Mouse (Mus musculus) heart, adult 11 months (tissue): ENCODE data around the gene Insig2.

Experiments used
- DNase-seq: peaks from one replicate; pipeline ENCODE4 v3.0.0; 2022

Insig2 gene

DNA sequence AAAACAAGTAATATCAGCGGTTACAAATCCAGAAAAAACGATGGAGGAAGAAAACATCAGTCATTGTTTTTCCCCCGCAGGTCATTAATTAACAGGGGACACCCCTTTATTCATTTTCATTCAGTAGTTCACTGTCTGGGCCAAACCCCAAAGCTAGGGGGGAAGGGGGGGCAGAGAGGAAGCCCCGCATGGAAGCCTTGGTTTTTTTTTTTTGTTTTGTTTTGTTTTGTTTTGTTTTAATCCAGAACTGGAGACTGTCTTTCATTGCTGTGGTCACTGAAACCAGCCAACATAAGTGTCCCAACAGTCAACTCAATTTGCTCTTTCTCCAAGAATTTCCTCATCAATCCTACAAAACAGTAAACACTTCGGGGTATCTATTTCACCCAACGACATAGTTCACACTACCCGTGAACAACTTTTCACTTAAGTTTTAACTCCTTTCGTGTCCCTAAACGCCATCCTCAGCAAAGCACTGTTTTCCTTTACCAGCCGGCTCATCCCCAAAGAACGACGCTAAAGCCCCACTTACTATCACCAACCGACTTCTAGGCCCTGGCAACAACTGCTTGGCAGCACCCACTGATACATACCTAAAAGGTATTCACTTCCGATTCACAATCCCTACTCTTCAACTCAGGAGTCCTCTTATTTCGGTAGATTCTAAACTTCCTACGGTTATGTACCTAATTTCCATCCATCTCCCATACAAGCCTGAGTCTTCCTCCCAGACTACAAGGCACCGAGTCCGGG, 5.6 kb downstream of the Insig2 start:
- peak; percentile 31 for DNase-seq

DNA sequence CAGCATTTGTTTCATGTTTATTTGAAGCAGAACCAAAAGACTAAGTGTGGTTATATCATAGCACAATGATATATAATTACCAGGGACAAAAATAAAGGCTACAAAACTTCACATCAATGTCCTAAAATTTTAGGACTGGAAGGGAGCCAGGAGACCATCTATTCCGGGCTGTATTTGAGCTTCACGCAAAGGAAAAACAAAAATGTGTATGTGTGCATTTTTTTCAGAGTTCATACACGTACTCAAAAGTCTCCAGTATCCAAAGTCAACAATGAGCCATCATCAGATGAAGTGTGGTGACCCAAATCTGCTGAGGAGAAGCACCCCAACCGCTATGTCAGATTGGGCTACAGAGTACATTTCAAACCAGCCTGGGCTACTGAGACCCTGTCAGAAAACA, 8.9 kb downstream of the Insig2 start:
- no peak for DNase-seq

DNA sequence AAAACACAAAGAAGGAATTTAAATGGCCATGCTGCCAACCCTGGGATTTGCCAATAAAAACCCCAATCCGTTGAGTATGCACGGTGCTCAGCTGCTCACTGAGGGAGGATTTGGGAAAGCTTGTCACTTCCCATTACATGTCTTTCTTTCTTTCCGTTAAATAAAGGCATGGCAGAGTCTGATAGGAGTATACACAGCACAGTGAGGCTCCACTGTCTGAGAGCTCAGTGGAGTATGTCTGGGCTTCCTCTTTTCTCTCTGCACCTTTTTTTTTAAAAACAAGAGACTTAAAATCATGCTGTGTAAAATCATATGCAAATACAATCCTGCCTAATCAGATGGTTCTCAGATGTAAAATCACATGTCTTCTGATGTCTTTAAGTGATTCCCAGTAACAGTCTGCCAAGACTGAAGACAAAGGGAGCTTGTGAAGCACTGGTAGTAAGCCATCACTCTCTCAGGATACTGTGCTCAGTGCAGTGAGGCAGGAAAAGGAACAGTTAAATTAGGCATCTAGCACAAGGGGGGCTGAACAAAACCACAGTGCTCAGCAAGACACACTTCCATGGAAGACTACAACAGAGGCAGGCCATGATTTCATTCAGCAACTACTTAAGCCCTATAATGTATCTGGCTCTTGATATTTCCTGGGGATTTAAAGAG, 17.5 kb downstream of the Insig2 start:
- peak; percentile 11 for DNase-seq

DNA sequence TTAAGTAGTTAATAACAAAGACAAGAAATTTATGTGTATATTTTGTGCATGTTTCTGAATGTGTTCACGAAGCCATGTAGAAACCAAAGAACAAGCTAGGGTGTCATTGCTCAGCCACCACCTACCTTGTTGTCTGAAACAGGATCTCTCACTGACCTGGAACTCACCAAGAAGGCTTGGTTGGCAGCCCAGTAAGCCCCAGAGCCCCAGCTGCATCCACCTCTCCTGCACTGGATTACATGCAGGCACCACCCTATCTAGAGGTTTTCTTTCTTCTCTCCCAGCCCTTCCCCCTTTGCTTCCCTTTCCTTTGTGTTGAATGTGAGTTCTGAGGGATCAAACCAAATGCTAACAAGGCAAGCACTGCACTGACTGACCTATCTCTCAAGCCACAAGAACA, 19.2 kb downstream of the Insig2 start:
- DNase-seq = peak; percentile 85

DNA sequence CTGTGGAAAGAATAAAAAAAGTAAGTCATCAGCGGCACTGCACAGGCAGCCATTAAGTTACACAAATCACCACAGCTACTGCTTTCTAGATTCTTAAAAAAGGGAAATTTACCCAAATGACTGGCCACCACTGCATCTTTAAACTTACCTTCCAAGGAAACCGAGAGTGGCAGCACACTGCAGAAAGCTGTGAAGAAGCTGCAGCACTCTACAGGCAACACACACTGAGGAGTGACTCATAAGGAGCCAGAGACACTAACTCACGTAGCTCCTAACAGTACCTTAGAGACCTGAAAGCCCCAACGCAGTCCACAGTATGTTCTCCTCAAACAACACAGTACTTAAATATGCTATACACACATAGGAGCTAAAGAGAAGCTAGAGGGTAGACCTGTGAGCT, 20.1 kb downstream of the Insig2 start:
- DNase-seq = no peak

DNA sequence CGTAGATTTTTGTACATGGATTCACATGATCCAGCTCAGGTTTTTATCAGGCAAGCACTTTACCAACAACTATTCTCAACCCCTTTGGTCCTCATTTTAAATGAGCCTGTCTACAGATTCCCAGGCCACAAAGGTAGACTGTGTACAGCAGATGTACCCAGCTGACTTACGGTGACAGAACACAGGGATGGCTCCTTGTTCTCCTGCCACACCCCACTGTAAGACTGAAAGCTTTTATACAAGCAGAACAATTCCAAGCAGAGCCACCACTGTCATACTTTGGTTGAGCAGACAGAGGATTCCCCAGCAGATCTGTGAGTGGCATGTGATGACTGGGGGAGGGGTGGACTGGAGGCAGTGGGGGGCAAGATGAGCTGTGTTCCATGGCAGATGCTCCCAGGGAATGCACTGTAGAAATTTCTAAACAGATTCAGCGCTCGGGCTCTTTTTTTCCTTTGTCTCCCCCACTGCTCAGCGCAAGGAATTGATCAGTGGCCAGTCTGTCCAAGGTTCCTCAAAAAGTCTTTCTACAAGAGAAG, 35.6 kb downstream of the Insig2 start:
- DNase-seq = peak; percentile 16

DNA sequence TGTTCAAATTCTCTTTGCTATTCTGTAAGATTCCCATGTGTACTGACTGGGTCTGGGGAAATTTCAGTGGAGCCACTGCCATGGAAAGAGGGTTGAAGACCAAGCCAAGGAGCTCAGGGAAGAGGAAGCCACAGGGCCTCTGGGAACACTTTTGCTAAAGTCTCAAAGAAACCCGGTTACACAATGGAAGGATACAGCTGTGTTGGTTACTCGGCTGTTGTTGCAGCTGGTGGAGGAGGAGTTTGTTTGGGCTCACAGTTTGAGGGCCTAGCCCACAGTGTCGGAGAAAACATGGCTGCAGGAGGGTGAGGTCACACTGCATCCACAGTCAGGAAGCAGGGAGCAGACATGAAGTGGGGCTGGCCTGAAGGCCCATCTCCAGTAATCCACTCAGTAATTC, 38.8 kb downstream of the Insig2 start:
- peak; percentile 92 for DNase-seq

DNA sequence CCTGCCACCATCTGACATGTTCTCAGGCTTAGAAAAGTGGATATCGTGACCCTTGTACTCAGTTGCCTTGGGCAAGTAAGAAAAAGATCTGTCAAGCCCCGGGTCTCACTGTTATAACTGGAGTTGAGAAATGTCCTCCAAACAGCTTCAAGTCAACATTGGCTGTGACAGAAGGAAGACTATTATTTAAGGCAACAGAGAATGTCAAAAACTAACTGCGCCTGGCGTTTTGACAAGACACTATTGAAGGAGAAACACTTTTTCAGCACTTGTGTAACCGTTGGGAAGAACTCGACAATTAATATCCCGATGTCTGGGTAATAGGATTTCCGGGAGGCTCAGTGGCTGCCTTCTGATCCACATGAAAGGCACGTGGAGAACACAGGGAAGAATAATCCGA, 41.5 kb downstream of the Insig2 start:
- no peak for DNase-seq

DNA sequence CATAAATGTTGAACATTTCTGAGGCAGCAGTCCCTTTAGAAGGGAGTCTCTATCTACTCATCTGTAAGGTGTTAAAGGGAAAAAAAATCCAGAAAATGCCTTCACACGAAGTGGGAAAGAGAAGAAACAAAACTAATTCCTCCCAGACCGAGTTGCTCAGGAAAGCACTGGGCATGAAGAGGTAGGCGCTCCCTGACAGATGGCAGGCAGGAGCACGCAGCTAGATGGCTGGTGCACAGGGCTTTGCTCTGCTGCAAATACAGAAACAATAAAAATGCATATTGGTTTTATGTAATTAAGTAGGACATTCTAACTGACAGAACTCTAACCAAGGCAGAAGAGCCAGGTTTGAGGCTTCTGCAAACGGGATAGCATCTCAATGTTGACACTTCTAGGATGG, 42.0 kb downstream of the Insig2 start:
- DNase-seq = peak; percentile 41

DNA sequence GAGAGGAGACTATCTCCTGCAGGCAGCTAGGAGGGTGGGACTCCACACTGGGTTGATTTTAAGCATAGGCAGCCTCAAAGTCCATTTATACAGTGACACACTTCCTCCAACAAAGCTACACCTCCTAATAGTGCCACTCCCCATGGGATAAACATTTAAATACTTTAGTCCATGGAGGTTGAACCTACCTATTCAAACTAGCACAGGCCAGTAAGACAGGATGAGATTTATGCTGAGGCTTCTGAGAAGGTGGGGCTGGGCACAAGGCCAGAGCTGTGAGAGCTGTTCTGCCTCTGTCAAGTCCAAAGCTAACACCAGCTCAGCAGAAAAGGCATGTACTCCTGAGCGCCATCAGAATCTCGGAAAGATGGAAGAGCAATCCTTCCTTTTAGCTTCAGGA, 48.2 kb downstream of the Insig2 start:
- DNase-seq = peak; percentile 42

DNA sequence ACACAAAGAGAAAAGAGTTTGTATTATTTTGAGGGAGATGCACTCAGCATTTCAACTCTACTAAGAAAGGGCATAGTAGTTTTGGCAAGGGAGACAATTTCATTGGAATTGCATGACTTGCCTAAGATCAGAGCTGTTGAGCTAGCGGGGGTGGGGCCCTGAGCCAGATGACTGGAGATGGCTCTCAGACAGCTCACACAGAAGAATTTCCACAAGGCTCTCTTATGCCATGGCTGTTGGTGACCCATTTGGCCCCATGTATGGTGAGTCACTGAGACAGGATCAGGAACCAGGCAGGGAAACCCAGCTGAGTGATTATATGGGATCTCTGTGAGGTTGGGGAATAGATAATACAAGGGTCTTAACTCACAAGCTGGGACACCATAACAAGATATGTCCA, 51.9 kb downstream of the Insig2 start:
- peak; percentile 83 for DNase-seq

DNA sequence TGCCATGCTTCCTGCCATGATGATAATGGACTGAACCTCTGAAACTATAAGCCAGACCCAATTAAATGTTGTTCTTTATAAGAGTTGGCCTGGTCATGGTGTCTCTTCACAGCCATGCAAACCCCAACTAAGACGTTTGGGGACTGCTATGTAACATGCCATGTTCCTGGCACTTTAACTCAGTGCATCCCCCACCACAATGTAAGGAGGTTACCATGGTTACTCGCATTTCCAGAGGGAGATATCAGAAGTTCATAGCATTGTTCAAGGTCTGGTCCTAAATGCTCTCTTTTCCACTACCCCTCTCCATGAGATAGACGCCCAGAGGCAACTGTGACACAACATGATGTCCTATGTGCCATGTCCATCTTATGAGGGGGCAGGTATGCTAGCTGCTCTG, 54.0 kb downstream of the Insig2 start:
- no peak for DNase-seq

DNA sequence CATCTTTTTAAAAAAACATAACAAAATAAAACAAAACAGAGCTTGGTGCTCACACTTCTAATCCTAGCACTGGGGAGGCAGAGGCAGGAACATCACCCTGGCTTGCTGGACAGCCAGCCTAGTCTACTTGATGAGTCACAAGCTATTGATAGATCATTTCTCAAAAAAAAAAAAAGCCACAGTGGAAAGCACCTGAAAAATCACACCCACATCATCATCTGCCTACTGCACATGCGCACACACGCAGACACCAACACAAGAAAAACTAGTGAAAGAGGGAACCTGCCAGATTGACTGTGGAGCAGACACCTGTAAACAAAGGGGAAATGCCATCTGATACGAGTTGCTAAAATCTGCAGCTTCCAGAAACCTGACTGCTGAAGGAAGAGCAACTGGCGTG, 54.9 kb downstream of the Insig2 start:
- DNase-seq = peak; percentile 30

DNA sequence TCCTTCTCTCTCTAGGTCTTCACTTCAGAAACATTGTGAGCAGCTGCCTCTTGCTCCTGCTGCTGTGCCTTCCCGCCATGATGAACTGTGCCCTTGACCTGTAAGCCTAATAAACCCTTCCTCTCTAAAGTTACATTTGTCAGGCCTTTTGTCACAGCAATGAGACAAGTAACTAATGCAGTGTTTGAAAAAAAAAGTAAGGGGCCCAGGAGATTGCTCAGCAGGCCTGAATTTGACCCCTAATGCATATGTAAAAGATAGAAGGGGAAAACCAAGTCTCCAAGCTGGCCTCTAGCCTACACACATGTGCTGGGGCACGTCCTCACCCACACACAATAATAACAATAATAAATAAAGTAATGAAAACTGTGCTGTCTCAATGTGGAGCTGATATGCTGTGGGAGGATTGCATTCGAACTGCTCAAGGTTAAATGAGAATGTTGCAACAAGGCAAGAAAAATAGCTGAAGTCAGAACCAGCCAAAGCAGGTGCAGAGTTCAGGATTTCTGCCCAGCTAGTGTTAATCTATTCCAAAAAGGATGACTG, 56.4 kb downstream of the Insig2 start:
- DNase-seq = peak; percentile 45

DNA sequence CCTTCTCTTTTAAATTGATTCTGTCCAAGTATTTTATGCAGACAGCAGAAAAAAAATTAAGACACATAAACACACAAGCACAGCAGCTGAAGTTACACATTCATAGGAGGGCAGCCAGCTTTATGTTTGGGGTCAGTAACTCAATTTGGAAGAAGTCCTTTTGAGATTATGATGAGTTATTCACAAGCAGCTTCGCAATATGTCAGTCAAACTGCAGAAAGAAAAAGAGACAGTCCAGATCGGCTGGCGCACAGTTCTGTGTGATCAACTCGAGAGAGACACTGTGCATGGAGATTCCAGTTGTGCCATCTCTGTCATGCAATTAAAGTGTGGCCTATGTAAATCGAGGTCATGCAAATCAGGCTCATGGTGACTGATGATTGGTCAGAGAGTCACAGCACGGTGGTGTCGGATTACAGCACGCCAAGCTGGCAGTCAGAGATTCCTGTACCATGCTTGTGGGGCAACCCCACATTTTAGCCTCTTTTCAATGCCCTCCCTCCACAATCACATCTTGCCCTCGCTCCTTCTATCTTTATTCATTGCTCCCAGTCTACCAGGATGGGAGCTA, 72.1 kb downstream of the Insig2 start:
- peak; percentile 59 for DNase-seq
